Mouse (Mus musculus): ENCODE results near the gene Cep44.

DNA sequence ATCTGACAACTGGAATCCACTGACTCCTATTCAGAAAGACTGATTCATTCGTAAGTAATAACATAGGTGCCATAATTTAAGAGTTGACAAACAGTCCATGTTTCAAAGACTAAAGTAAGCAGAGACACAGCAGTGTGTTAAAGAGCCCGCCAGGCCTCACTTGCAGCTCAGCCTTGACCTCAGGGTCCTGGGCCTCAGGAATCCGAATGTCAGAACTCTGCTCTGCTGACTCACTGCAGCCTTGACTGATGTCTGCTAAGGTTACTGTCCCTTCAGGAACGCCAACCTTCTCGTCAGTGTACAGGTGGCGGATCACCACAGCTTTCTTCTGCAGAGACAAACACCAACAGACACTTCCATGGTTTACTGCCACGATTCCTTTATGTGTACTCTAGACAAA lies 10.1 kb downstream of the Cep44 start:
- TF ChIP-seq ZC3H11A (IDR thresholded peaks at IDR 0.05; ENCODE audit: low read depth, low read length) (no peak), BHLHE40 (IDR thresholded peaks at IDR 0.05; ENCODE audit: borderline replicate concordance, low read depth, low read length) (no peak), ELF1 (IDR thresholded peaks at IDR 0.05; ENCODE audit: low read depth, low read length) (no peak), CTCF (IDR thresholded peaks at IDR 0.05 in 2 of 3, conservative IDR thresholded peaks at IDR 0.05 in 1 of 3; ENCODE audit: control insufficient read depth in 1 of 3, insufficient read depth in 1 of 3, low read depth in 2 of 3, low read length in 3 of 3, poor library complexity in 1 of 3, severe bottlenecking in 1 of 3) (no peak), USF2 (IDR thresholded peaks at IDR 0.05; ENCODE audit: borderline replicate concordance in 1 of 2, insufficient read depth in 1 of 2, low read depth in 1 of 2, low read length in 2 of 2) (no peak), GATA1 (IDR thresholded peaks at IDR 0.05; ENCODE audit: low read depth, low read length) (no peak), EP300 (IDR thresholded peaks at IDR 0.05; ENCODE audit: low read depth in 1 of 2, low read length in 2 of 2) (no peak), NRF1 (IDR thresholded peaks at IDR 0.05; ENCODE audit: insufficient read depth, low read depth, low read length, poor library complexity, severe bottlenecking) (no peak), POLR2A (IDR thresholded peaks at IDR 0.05; ENCODE audit: control insufficient read depth in 1 of 2, insufficient read depth in 1 of 2, low read depth in 1 of 2, low read length in 2 of 2, poor library complexity in 1 of 2) (no peak), MYC (IDR thresholded peaks at IDR 0.05; ENCODE audit: low read depth, low read length) (no peak), JUND (IDR thresholded peaks at IDR 0.05; ENCODE audit: low read depth, low read length) (no peak), TAL1 (IDR thresholded peaks at IDR 0.05; ENCODE audit: low read length) (no peak), SIN3A (IDR thresholded peaks at IDR 0.05; ENCODE audit: low read length) (no peak), CHD2 (IDR thresholded peaks at IDR 0.05; ENCODE audit: low read length) (no peak)
